Mouse (Mus musculus) lung, adult 2 months (tissue): ENCODE measurements at regions not wholly inside any gene's neighbourhood (a gene's known extent, or its start where the extent isn't known, plus 50 kb on each side); places are given as distances from the start of the nearest gene placed in this dataset.

Source experiments
- CTCF ChIP-seq: fragments of 200-500 bp; IDR thresholded peaks from 2 replicates; pipeline ENCODE4 v1.5.1; 2011; ENCODE audit warnings: mild to moderate bottlenecking, low read length, control low read depth; ENCODE audit not compliant: insufficient read depth
- POLR2A ChIP-seq: fragments of 200-500 bp; IDR thresholded peaks from 2 replicates; pipeline ENCODE4 v1.6.1; 2011; ENCODE audit warnings: low read depth, mild to moderate bottlenecking, control low read depth, low read length, borderline replicate concordance; ENCODE audit errors: extremely low read depth

- TF ChIP-seq CTCF, result no peak
- TF ChIP-seq POLR2A, result no peak
Observed at GRCm38 (mm10) chr5:51203266-51203665, 364.3 kb downstream of the Ppargc1a start.
